Mouse (Mus musculus) liver, embryonic 13.5 days (tissue): ENCODE results near the gene Nme9. TPM values are rescaled to one million over a fixed set of nuclear protein-coding genes. Genes with fewer than 3 reads are reported as not detected.

Experiments
- ATAC-seq: fragments of 200-750 bp; cut with Nextera tagmentation; 2 replicates; pipeline ENCODE4 v1.8.0; 2017; ENCODE audit warnings: low read depth, mild to moderate bottlenecking, moderate number of reproducible peaks, moderate library complexity
- DNase-seq: peaks from one replicate; pipeline ENCODE4 v3.0.0; 2022
- H3K27ac ChIP-seq: fragments of 300-500 bp; sonication (generic); 2 replicates; pipeline ENCODE4 v1.5.1; 2015; ENCODE audit warnings: moderate library complexity, mild to moderate bottlenecking, inconsistent platforms
- H3K27me3 ChIP-seq: fragments of 300-500 bp; sonication (generic); 2 replicates; pipeline ENCODE4 v1.6.1; 2015; ENCODE audit warnings: mild to moderate bottlenecking, inconsistent platforms
- H3K36me3 ChIP-seq: fragments of 300-500 bp; sonication (generic); 2 replicates; pipeline ENCODE4 v1.6.1; 2015; ENCODE audit warnings: mild to moderate bottlenecking, inconsistent platforms
- H3K4me1 ChIP-seq: fragments of 300-500 bp; sonication (generic); replicated peaks from 2 replicates; pipeline ENCODE4 v1.6.1; 2015; ENCODE audit warnings: inconsistent platforms
- H3K4me2 ChIP-seq: fragments of 300-500 bp; sonication (generic); 2 replicates; pipeline ENCODE4 v1.6.1; 2015; ENCODE audit warnings: inconsistent platforms, mild to moderate bottlenecking, moderate library complexity
- H3K4me3 ChIP-seq: fragments of 300-500 bp; sonication (generic); replicated peaks from 2 replicates; pipeline ENCODE4 v1.5.1; 2015; ENCODE audit warnings: mild to moderate bottlenecking, inconsistent platforms
- H3K9ac ChIP-seq: fragments of 300-500 bp; sonication (generic); 2 replicates; pipeline ENCODE4 v1.6.1; 2015; ENCODE audit warnings: mild to moderate bottlenecking, inconsistent platforms
- H3K9me3 ChIP-seq: fragments of 300-500 bp; sonication (generic); replicated peaks from 2 replicates; pipeline ENCODE4 v1.6.1; 2016; ENCODE audit warnings: inconsistent platforms
- WGBS: fragments of 180-500 bp; shearing (Covaris S2); methylation state at CpG from one replicate; pipeline ENCODE4 v1.1.7; 2015; ENCODE audit not compliant: insufficient replicate concordance; 5-methylcytosine and 5-hydroxymethylcytosine counted together
- polyA plus RNA-seq: library from polyadenylated mRNA; unstranded; fragments of >200 nt; fragmentation: Nextera tagmentation; extraction: Ambion mirVana; gene quantifications from 2 replicates; pipeline ENCODE4 v1.2.1, GENCODE M21; 2015

The Nme9 gene
- not detected in 2 replicates for polyA plus RNA-seq

DNA sequence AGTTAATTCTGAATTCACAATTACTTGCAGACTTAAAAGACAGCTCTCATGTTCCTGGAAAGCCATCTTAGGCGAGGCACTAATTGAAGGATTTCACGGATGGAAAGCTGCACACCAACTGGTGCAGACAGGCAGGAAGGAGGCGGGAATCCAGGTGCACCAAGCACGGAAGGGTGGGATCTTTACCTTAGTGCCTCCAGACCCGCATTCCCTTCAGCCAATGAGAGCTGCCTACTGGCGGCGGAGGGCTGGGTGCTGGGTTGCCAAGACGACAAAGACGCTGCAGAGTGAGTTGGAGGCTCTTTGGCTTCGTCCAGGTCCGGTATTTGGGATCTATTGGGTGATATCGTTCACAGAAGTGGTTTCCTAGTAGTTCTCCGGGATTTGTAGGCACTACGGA is at the start of gene Nme9:
Gene Nme9 (plus strand): TSS at position 315 of the 400 bp plus-strand sequence.
- H3K4me2 ChIP-seq = no peak within 1 kb of the TSS
- H3K9me3 ChIP-seq = no peaks in the 10 kb centered on the region
- H3K36me3 ChIP-seq = no peaks in the 10 kb centered on the region
- no peaks in the 10 kb centered on the region for H3K4me1 ChIP-seq
- peaks cover 26% of the 10 kb centered on the region for H3K27me3 ChIP-seq
- ATAC-seq (no peak), DNase-seq (no peak)
- no peak within 1 kb of the TSS for H3K4me3 ChIP-seq
- no peak within 1 kb of the TSS for H3K27ac ChIP-seq
- 10% methylated on average over 14 of the region's 14 CpGs for WGBS
- H3K9ac ChIP-seq = no peak within 1 kb of the TSS

DNA sequence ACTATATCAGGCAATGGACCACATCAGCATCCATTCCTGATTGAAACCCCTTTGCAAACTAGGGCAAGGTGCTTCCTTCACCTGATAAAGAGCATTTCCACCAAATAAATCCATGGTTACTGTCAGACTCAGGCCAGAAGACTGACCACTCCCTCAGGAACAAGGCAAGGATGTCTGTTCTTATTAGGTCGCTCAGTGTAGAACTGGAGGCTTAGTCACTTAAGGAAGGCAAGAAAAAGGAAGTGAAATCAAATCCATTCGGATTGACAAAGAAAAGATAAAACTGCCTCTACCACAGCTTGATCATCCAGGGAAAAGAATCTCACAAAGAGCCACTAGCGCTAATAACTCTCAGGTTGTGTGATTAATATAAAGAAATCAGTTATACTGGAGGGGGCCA is 42.0 kb upstream of the Nme9 start:
- Histone ChIP-seq H3K27ac (no peak overlapping the region), H3K4me3 (no peak overlapping the region), H3K4me2 (no peak overlapping the region), H3K4me1 (no peaks in the 10 kb centered on the region), H3K9ac (no peak overlapping the region), H3K36me3 (no peaks in the 10 kb centered on the region), H3K27me3 (no peaks in the 10 kb centered on the region), H3K9me3 (no peaks in the 10 kb centered on the region)
- WGBS = 43% methylated on average over 3 of the region's 3 CpGs
- no peak for ATAC-seq
- no peak for DNase-seq

DNA sequence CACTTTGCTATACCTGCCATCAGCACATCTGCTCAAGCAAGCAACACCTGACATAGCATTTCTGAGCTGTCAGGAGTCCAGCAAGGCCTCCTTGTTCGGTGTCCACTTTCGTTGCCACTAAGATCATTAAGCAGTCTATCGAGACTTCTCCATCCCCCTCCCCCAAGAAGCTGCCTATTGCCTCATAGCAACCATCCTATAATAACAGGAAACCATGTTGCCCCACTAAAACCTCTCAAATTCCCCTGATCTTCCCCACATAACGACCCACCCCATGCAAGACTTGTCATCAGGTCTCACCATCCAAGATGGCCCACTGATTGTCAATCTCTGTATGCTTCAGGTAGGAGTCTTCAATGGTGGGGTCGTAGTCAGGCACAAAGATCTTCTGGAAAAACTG is 40.2 kb upstream of the Nme9 start:
- no peak overlapping the region for H3K4me2 ChIP-seq
- no peak overlapping the region for H3K9ac ChIP-seq
- H3K4me3 ChIP-seq = no peak overlapping the region
- H3K36me3 ChIP-seq = no peaks in the 10 kb centered on the region
- 69% methylated on average over 5 of the region's 5 CpGs for WGBS
- DNase-seq (no peak), ATAC-seq (no peak)
- peaks cover 3% of the 10 kb centered on the region for H3K4me1 ChIP-seq
- H3K9me3 ChIP-seq = no peaks in the 10 kb centered on the region
- H3K27me3 ChIP-seq = no peaks in the 10 kb centered on the region
- H3K27ac ChIP-seq = no peak overlapping the region

DNA sequence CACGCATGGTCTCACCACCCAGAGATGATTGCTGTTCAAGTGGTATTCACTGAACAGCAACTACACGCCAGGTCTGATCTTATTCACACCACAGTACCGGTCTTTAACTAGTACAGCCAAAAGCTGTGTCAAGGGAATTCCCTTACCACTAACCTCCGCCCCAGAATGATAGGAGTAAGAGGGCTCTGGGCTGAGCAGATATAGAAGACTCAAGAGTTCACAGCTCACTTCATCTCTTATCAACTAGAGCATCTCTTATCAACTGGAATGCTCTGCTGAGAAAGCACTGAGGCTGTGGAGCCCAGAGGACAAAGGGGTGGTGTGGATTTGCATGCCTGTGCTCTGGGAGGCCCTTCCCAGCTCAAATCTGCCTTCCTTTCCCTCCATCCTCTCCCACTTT is 39.5 kb upstream of the Nme9 start:
- no peaks in the 10 kb centered on the region for H3K27me3 ChIP-seq
- H3K4me3 ChIP-seq = no peak overlapping the region
- H3K36me3 ChIP-seq = no peaks in the 10 kb centered on the region
- no peak overlapping the region for H3K9ac ChIP-seq
- no peak for ATAC-seq
- no peaks in the 10 kb centered on the region for H3K9me3 ChIP-seq
- DNase-seq = no peak
- H3K27ac ChIP-seq = no peak overlapping the region
- H3K4me1 ChIP-seq = peaks cover 10% of the 10 kb centered on the region
- no peak overlapping the region for H3K4me2 ChIP-seq
- 55% methylated on average over 4 of the region's 4 CpGs for WGBS

- ATAC-seq = 0 out of 2 replicates have a peak, but pooled peaks have one; percentile 32
- H3K9ac ChIP-seq = no peak overlapping the region
Observed at GRCm38 (mm10) chr9:99416809-99417208, 34.5 kb upstream of the Nme9 start.

DNA sequence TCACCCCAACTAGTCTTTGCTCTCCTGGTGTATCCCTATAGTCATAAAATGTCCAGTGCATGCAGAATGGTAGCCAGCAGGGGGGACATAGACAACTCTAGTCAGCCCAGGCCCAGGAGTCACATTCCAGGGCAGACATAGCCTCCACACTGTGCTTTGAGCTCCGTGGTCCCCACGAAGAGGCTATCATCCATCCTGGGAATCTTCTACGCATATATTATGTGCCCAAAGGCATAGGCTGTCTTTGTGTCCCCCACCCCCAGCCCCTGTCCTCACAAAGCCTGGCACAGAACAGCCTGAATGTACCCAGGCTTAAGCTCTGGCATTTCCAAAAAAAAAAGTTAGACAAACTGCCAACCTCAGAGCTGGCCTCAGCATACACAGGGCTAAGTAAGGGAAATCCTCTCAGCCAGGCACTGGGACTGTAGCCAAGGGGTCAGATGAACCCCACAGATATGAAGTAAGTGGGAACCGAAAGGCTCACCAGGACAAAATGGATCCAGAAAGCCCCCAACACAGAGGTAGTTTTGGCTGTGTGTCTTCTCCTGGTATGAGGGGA is 33.9 kb upstream of the Nme9 start:
- WGBS = 59% methylated on average over 4 of the region's 4 CpGs
- ATAC-seq (no peak), DNase-seq (no peak)
- H3K27ac ChIP-seq = no peak overlapping the region
- H3K9me3 ChIP-seq = no peaks in the 10 kb centered on the region
- no peaks in the 10 kb centered on the region for H3K36me3 ChIP-seq
- peaks cover 21% of the 10 kb centered on the region for H3K4me1 ChIP-seq
- no peak overlapping the region for H3K4me3 ChIP-seq
- H3K27me3 ChIP-seq = no peaks in the 10 kb centered on the region
- H3K9ac ChIP-seq = no peak overlapping the region
- H3K4me2 ChIP-seq = no peak overlapping the region

More at GRCm38 (mm10) chr9:99416809-99417208, 34.5 kb upstream of the Nme9 start:
- H3K4me1 ChIP-seq = peaks cover 18% of the 10 kb centered on the region
- H3K4me2 ChIP-seq = no peak overlapping the region
- no peak for DNase-seq
- H3K27me3 ChIP-seq = no peaks in the 10 kb centered on the region
- H3K36me3 ChIP-seq = no peaks in the 10 kb centered on the region
- 61% methylated on average over 3 of the region's 3 CpGs for WGBS
- H3K4me3 ChIP-seq = no peak overlapping the region
- no peaks in the 10 kb centered on the region for H3K9me3 ChIP-seq
- H3K27ac ChIP-seq = no peak overlapping the region

DNA sequence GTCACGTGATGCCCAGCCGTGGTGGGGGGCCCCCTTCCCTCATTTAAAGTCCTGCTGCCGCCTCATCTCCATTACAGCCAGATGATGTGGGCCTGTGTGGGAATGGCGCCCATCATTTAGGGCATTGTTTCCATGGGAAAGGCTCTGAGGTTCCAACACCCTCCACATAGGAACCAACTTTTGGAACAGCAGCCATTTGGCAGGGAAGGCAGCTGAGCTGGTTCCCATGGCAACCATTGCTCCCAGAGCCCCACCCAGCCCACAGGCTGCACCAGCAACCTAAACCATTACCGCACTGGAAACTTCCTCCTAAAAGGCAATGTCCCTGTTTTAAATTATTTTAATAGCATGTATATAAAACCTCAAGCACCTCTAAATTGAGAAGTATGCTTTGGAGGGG is 32.9 kb upstream of the Nme9 start:
- no peaks in the 10 kb centered on the region for H3K9me3 ChIP-seq
- no peaks in the 10 kb centered on the region for H3K27me3 ChIP-seq
- DNase-seq = no peak
- no peak overlapping the region for H3K27ac ChIP-seq
- ATAC-seq = no peak
- peaks cover 31% of the 10 kb centered on the region for H3K4me1 ChIP-seq
- no peaks in the 10 kb centered on the region for H3K36me3 ChIP-seq
- no peak overlapping the region for H3K9ac ChIP-seq
- WGBS = 61% methylated on average over 5 of the region's 5 CpGs
- H3K4me2 ChIP-seq = no peak overlapping the region
- no peak overlapping the region for H3K4me3 ChIP-seq

GRCm38 (mm10) chr9:99419951-99420701 is 31.1 kb upstream of the Nme9 start:
- Histone ChIP-seq H3K36me3 (no peaks in the 10 kb centered on the region), H3K4me3 (no peak overlapping the region), H3K9me3 (no peaks in the 10 kb centered on the region), H3K4me2 (no peak overlapping the region), H3K9ac (no peak overlapping the region), H3K27ac (no peak overlapping the region), H3K4me1 (peaks cover 43% of the 10 kb centered on the region), H3K27me3 (no peaks in the 10 kb centered on the region)
- 56% methylated on average over 8 of the region's 8 CpGs for WGBS
- no peak for DNase-seq
- no peak for ATAC-seq

DNA sequence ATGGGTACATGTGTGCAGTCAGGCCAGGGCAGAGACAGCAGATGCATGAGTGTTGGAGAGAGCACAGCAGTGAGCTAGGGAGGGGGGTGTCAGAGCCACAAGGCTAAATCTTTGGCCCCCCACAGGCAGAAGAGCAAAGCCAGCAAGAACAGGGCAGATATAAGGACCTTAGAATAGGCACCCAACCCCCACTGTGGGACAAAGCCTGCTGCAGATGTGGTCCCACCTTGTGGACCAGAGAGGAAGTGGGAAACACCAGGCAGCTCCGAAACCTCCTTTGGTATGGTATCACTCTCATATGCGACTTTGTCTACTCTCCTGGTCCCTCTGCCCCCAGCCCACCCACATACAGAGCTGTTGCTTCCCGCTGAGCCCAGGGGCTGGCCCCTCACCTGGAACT is 29.4 kb upstream of the Nme9 start:
- DNase-seq = no peak
- no peak overlapping the region for H3K4me2 ChIP-seq
- ATAC-seq = no peak
- H3K9me3 ChIP-seq = no peaks in the 10 kb centered on the region
- no peak overlapping the region for H3K9ac ChIP-seq
- no peak overlapping the region for H3K27ac ChIP-seq
- no peaks in the 10 kb centered on the region for H3K36me3 ChIP-seq
- H3K27me3 ChIP-seq = no peaks in the 10 kb centered on the region
- WGBS = 36% methylated on average over 3 of the region's 3 CpGs
- H3K4me1 ChIP-seq = peaks cover 39% of the 10 kb centered on the region
- H3K4me3 ChIP-seq = no peak overlapping the region

DNA sequence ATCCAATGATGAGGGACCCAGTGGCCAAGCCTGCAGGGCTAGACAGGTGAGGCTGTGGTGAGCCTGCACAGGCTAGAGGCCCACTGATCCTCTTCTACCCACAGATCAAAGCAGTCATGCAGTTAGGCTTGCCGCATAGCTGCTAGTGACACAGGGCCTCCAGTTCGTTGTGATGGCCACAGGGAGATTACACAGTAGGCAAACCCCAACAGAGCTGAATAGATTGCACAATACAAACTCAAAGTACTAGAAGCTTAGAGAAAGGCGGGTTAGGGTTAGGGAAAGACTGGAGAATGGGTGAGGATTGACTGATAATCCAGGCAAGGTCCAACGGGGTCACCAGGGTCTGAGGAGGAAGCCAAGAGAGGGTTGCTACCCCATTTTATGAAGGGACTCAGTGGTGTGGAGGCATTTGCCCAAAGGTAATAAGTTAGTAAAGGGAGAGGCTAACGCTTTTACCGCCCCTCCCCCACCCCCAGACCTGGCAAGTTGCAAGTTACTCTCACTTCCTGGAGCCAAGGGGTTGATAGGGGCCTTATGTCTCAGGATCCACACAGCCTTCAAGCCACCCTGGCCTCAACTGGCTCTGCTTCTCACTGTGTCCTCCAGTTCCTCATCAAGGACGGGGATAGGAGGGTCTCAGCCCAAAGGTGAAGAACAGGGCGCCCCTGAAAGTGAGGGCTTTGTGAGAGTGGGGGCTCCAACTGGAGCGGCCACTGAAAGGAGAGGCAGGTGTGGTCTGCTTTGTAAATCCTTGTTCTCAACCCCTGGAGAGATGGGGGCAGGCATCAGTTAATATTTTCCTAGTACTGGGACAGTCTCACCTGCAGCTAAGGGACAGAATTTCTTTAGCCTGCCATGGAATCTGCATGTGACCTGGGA is 27.3 kb upstream of the Nme9 start:
- WGBS = 45% methylated on average over 9 of the region's 9 CpGs
- Histone ChIP-seq H3K27me3 (no peaks in the 10 kb centered on the region), H3K9ac (no peak overlapping the region), H3K4me2 (peak overlapping the region; percentile 23), H3K36me3 (no peaks in the 10 kb centered on the region), H3K4me3 (no peak overlapping the region), H3K27ac (peak overlapping the region; percentile 71), H3K9me3 (no peaks in the 10 kb centered on the region), H3K4me1 (peaks cover 33% of the 10 kb centered on the region)
- ATAC-seq (peak; percentile 71), DNase-seq (no peak)

DNA sequence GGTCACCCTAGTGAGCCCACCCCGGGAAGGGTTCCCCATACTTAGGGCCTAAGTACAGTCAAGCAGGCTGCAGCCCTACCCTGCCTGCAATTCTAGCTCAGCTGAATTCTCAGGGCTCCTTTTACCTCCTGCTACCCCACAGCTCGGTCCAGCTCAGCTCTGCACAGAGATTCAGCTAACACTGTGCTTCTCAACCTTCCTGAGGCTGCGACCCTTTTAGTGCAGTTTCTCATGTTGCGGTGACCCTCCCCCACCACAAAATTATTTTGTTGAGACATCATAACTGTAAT is 26.8 kb upstream of the Nme9 start:
- ATAC-seq (peak; percentile 6; the same call in 1 of the 2 replicates), DNase-seq (no peak)
- Histone ChIP-seq H3K36me3 (no peaks in the 10 kb centered on the region), H3K9ac (no peak overlapping the region), H3K4me1 (peaks cover 33% of the 10 kb centered on the region), H3K27me3 (no peaks in the 10 kb centered on the region), H3K27ac (peak overlapping the region; percentile 13; the same call in 1 of the 2 replicates), H3K4me2 (no peak overlapping the region), H3K4me3 (no peak overlapping the region), H3K9me3 (no peaks in the 10 kb centered on the region)
- WGBS = 67% methylated on average over 4 of the region's 4 CpGs
